Mouse (Mus musculus) frontal cortex, adult 2 months (tissue): ENCODE results near the gene Fam118b. TPM values are rescaled to one million over a fixed set of nuclear protein-coding genes. Genes with fewer than 3 reads are reported as not detected.

Experiments used
- DNase-seq, 2 experiments: peaks; one replicate each; pipeline ENCODE4 v3.0.0; 2022; ENCODE audit warnings: low spot score in 1 of 2; ENCODE audit errors: extremely low spot score in 1 of 2
- polyA plus RNA-seq: library from polyadenylated mRNA; depleted of rRNA; stranded (reverse); fragments of >200 nt; gene quantifications from 2 replicates; pipeline ENCODE4 v1.2.3, GENCODE M21; 2012; rRNA removed

The Fam118b gene
- polyA plus RNA-seq, result 20.0 and 21.4 TPM in 2 replicates

DNA sequence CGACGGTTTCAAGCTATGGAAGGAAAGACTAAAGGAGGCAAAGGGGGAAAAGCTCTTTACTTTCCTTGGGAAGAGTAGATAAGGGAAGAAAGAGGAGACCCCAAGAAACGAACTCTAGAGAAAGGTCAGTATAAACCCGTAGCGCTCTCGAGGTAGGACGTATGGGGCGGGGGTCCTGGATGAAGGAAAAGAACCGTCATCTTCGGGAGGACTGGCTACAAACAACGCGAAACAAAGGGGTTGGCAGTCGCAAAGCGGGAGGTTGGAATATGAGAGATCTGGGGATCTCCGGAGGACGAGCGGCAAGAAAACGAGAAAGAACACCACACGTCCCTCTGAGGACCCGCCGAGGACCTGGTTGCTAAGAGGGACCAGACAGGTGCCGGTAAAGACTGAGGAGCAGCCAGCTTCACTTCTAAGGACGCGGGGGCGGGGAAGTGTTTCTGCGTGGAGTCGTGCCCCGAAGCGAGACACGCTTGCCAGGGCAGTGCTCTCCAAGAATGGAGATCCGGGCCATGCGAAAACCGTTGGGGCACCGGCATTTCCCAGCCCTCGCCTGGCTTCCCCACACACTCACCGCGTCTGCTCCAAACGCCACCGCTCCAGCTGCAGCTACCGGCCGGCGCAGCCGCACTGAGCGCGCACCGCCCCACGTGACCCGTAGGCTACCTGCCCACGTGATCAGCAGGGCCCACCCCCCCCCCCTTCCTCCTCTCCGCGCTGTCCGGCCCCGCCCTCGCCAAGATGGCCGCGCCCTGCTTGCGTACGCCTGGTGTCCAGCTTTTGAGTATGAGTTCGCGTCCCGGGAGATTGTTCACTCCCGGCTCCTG lies at the start of gene Fam118b, which contains the start of gene Rpusd4:
Gene Fam118b, minus strand, starts transcription at position 660 of the 830 bp plus-strand sequence.
Gene Rpusd4, plus strand, starts transcription at position 720 of the 830 bp plus-strand sequence.
- peak; percentile 84 to 95 for DNase-seq

- no peak for DNase-seq
Observed at GRCm38 (mm10) chr9:35316771-35317211, 49.2 kb upstream of the Fam118b start.

- no peak for DNase-seq
Observed at GRCm38 (mm10) chr9:35314254-35314653, 46.6 kb upstream of the Fam118b start.

DNA sequence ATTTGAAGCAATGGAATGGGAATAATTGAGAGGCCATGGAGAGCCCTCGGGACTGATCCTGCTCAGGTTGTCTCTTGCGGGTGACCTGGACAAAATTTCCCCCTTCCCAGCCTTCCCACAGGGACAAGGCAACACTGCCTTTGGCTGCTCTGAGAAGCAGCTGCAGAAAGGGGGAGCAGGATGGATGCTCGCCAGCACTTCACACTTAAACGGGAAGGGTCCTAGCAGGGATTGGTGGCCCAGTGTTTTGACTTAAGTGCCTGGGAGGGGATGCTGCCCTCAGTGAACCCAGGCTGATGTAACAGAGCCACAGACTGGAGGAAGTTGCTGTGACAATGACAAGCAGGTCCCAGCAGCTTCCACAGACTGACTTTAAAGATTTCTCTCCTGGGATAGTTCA lies 46.0 kb upstream of the Fam118b start:
- DNase-seq, result no peak

- no peak for DNase-seq
Observed at GRCm38 (mm10) chr9:35312516-35312915, 44.9 kb upstream of the Fam118b start.

DNA sequence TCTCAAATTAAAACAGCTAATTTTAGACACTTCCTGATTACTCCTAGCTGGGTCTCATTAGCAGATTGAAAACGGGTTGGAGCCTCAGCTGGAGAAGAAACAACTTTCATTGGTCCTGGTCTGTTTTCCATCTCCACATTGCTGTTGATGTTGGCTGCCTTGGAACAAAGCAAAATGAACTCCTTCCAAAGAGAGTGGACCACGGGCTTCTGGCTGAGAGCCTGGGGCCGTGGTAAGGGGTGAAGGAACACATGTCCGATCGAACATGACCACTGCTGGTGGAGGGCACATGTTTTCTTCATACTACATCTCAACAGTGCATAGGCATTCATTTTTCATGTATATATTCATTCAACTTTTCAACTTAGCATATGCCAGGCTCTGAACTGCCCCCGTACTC lies 42.8 kb upstream of the Fam118b start:
- DNase-seq, result no peak

GRCm38 (mm10) chr9:35307461-35307860 lies 39.9 kb upstream of the Fam118b start:
- peak in 1 of 2 experiments; percentile 17 for DNase-seq

- no peak for DNase-seq
Observed at GRCm38 (mm10) chr9:35302172-35302571, 34.6 kb upstream of the Fam118b start.

GRCm38 (mm10) chr9:35297791-35298190 lies 30.2 kb upstream of the Fam118b start:
- no peak for DNase-seq

- peak in 1 of 2 experiments; percentile 46 for DNase-seq
Observed at GRCm38 (mm10) chr9:35293465-35293864, 25.9 kb upstream of the Fam118b start.

- DNase-seq, result no peak
Observed at GRCm38 (mm10) chr9:35290916-35291315, 23.3 kb upstream of the Fam118b start.

DNA sequence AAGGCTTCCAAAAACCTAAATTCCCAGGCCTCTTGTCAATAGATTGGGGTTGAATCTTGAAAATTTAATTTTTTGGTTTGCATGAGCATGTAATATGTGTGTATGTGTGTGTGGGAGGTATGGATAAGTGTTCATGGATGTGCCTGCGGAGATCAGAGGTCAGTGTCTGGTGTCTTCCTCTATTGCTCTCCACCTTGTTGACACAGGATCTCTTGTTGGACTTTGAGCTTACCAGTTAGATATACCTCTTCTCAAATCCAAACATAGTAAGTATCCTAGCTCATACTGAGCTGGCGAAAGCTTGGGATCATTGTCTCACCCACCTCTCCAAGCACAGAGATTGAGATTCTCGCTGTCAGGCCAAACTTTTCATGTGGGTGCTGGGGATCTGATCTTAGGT lies 22.8 kb upstream of the Fam118b start:
- no peak for DNase-seq

DNA sequence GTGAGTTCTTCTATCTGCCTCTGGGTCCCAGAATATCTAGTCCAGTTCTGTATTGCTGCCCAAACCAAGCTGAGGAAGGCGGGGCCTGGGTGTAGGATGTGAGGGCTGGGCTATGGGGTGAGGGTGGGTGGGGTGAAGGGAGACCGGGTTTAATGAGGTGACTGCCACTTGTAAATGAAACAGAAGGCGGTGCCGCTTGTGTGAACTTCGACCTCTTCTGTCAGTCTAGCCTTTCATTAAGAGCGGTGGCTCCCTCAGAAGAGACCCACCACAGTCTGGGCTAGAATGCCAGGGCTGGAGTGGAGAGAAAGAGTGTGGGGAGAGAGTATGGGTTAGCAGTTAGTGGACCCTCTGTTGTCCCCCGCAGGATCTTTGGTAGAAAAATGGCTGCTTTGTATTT lies 22.4 kb upstream of the Fam118b start:
- no peak for DNase-seq

GRCm38 (mm10) chr9:35286351-35286750 lies 18.7 kb upstream of the Fam118b start:
- DNase-seq, result no peak

DNA sequence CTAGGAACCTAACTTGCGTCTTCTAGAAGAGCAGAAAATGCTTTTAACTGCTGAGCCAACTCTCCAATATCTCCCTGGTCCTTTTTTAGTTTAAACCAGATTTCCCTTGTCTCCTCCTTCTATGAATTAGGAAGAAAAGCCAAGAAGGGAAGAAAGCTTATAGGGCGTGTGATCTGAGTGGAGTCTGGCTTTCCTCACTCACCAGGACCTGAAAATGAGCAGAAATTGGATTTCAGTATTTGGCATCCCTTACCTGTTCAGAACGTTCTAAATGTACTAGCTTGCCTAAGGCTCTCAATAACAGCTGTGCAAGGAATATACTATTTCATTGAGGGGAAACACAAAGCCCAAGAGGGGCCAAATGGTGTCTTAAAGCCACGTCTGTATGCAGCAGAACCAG lies 16.7 kb upstream of the Fam118b start:
- DNase-seq, result no peak

DNA sequence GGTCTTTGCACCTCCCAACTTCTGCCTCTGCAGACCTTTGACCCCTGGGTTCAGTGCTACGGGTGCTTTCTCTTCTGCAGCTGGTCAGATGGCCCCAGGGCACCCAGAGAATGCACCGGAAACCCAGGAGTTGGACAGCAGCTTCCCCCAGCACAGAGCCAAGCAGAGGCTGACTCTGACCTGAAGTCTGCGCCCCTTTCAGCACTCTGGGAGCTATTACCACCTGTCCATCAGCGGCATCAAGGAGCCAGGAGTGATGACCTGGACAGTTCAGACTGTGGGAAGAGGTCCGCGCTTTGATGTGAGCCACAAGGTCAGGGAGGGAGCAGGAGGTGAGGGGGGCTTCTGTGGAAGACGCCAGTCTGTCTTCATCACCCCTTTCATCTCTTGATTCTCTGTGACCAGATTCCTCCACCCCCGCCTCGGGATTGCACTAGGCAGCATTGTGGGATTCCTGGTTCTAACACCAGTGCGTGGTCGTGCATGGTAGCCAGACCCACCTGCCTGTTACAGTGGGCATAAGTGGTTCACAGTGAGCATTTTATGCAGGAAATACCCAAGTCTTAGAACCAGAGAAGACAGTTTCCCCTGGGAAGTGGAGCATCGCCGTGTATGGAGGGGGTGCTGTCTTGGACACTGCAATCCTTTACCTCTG lies 15.9 kb upstream of the Fam118b start:
- no peak for DNase-seq

DNA sequence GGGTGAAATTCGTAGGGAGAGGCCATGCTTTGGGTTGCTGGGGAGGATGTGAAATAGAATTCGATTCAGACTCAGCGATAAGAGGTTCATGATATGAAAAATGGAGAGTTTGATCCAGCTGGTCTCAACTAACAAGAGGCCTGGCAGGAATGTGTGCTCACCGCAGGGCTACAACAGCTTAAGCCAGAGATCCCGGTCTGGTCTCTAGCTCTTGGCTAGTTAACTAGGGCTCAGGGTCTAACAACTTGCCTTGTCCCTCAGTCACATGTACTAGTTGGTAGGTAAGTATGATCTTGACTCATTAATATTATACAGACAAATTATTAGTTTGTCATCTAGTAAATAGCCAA lies 15.2 kb upstream of the Fam118b start:
- DNase-seq, result no peak

GRCm38 (mm10) chr9:35282006-35282850 lies 14.6 kb upstream of the Fam118b start:
- peak in 1 of 2 experiments; percentile 81 for DNase-seq

DNA sequence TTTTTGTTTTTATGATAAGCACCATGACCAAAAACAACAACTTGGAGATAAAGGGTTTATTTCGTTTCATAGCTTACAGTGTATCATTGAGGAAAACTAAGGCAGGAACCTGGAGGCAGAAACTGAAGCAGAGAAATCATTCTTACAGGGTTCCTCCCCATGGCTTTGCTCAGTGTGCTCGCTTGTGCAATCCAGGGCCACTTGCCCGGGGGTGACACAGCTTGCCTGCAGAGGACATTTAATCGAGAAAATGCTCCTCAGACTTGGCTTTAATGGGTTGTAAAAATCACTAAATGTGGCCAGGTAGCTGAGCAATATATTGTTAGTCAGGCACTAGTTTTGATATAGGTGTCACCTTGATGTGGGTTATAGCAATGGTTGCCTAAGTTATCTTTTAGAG lies 10.8 kb upstream of the Fam118b start:
- no peak for DNase-seq

DNA sequence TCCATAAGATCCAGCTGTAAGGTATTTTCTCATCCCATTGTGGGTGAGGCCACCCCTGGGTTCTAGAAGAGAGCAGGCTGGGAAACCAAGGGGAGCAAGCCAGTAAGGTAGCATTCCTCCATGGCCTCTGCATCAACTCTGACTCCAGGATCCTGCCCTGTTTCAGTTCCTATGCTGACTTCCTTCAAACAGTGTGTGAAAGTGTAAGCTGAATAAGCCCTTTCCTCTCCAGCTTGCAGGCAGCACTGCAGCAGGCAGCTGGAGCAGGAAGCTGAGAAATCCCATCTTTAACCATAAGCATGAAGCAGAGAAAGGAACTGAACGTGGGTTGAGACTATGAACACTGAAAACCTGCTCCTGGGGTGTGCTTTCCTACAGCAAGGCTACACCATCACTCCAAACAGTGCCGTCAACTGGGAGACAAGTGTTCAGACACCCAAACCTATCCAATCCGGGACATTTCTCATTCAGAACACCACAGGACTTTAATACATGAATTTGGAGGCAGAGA lies 10.3 kb upstream of the Fam118b start:
- DNase-seq, result peak in 1 of 2 experiments; percentile 28
